Mouse (Mus musculus) megakaryocyte, embryonic 14.5 days (primary cell): ENCODE results near the gene Gpc6.

Source experiments
- FLI1 ChIP-seq: IDR thresholded peaks from 2 replicates; pipeline ENCODE4 v1.6.1; 2012; ENCODE audit warnings: low read length, inconsistent platforms, mixed read lengths
- GATA1 ChIP-seq: IDR thresholded peaks from 3 replicates; pipeline ENCODE4 v1.6.1; 2012; ENCODE audit warnings: mixed read lengths, low read length, inconsistent platforms, borderline replicate concordance

GRCm38 (mm10) chr14:116939561-116939960 is 14.4 kb downstream of the Gpc6 start:
- TF ChIP-seq GATA1 (no peak), FLI1 (no peak)
